Mouse (Mus musculus) C2C12 (cell line): ENCODE measurements around the gene Ankfn1.

Experiments used
- CEBPB ChIP-seq: IDR thresholded peaks from one replicate; pipeline ENCODE4 v1.6.1; 2011; ENCODE audit warnings: low read depth, mild to moderate bottlenecking, control low read depth, moderate library complexity
- CTCF ChIP-seq: IDR thresholded peaks from one replicate; pipeline ENCODE4 v1.5.1; 2011; ENCODE audit not compliant: control insufficient read depth, insufficient read depth, insufficient read length
- FOSL1 ChIP-seq: IDR thresholded peaks from one replicate; pipeline ENCODE4 v1.8.0; 2011; ENCODE audit warnings: mild to moderate bottlenecking, low read length; ENCODE audit not compliant: poor library complexity, insufficient read depth, severe bottlenecking
- MAX ChIP-seq: IDR thresholded peaks from one replicate; pipeline ENCODE4 v1.6.1; 2011; ENCODE audit warnings: mild to moderate bottlenecking, control low read depth
- MYOD1 ChIP-seq: IDR thresholded peaks from one replicate; pipeline ENCODE4 v1.6.1; 2011; ENCODE audit warnings: low read depth; ENCODE audit not compliant: control insufficient read depth, insufficient read length
- MYOG ChIP-seq: IDR thresholded peaks from one replicate; pipeline ENCODE4 v1.6.1; 2011; ENCODE audit not compliant: control insufficient read depth, insufficient read length; ENCODE audit errors: extremely low read depth
- USF1 ChIP-seq: IDR thresholded peaks from one replicate; pipeline ENCODE4 v1.6.1; 2011; ENCODE audit warnings: low read depth, mild to moderate bottlenecking, control low read depth, moderate library complexity

- TF ChIP-seq CTCF: no peak
- no peak for TF ChIP-seq MAX
- no peak for TF ChIP-seq CEBPB
- TF ChIP-seq MYOG: no peak
- no peak for TF ChIP-seq MYOD1
- TF ChIP-seq USF1: no peak
- no peak for TF ChIP-seq FOSL1
Observed at GRCm38 (mm10) chr11:89673916-89674507, 103.4 kb downstream of the Ankfn1 start.
